Mouse (Mus musculus): ENCODE measurements at regions not wholly inside any gene's neighbourhood (a gene's known extent, or its start where the extent isn't known, plus 50 kb on each side); places are given as distances from the start of the nearest gene placed in this dataset.
A peak's percentile ranks its signal among the peaks of the same experiment; 100 is the strongest.

DNA sequence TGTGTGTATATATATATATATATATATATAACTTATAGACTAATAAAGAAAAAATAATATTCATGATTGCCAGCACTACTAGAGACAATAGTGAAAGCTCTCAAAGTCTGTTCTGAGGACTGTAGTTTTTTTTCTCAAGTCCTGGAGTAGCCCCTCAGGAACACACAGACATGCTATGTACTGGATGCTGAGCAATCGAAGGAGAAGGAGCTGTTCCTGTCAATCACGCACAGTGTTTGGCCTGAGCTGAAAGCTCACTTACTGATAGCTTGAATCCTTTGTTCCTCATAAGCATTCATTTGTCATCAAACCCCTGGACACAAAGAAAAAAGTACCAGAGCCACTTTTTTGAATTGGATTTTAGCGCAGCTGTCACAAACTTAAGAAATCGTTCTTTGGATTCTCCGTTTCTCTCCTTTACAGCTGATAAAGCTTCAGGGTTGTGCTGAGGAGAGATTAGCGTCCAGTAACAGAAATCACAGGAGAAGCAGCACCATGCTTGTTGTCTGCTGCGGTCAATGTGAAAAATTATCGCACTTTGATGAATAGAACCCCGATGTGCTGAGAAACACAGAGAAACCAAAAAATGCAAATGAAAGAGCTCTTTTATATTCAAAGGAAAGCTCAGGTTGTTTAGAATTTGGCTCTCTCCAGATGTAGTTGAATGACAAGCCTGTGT, 702.2 kb upstream of the Tyrp1 start:
- no peak for DNase-seq (ENCODE audit: low spot score in 2 of 2)

DNA sequence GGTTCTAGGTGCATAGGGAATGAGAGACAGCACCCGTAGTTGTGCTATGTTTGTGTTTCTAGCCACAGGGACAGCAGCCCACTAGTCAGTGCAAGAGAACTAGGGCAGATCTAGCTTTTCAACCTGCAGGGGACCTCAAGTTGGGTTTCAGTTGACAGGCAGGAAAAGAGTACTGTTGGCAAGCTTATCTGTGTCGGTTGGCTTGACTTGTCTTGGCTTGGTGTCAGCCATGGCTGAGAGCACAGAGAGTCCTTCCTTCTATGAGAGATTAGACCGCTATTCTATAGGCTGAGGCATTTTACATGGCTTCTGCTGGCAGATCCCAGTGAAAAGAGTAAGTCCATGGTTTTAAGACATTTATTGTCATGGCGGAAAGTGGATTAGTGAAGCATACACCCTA, 693.7 kb upstream of the Tyrp1 start:
- DNase-seq (ENCODE audit: low spot score in 2 of 2), result no peak

DNA sequence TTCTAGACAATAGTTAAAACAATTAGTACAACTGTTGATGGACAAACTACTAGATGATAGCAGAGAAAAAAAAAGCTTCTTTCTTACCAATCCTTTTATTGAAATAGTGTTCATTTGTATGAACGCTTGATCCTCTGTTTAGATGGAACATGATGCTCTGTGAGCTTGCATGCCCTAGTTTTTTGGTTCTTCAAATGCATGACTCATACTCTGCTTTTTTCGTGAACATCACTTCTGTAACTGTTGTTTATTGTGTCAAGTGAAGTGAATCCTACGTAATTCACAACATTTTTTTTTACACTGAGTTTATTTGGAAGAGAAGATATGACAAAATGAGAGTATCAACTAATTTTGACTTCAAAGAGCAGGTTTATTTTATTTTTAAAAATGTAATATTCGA, 674.1 kb upstream of the Tyrp1 start:
- DNase-seq (ENCODE audit: low spot score in 2 of 2), result no peak

DNA sequence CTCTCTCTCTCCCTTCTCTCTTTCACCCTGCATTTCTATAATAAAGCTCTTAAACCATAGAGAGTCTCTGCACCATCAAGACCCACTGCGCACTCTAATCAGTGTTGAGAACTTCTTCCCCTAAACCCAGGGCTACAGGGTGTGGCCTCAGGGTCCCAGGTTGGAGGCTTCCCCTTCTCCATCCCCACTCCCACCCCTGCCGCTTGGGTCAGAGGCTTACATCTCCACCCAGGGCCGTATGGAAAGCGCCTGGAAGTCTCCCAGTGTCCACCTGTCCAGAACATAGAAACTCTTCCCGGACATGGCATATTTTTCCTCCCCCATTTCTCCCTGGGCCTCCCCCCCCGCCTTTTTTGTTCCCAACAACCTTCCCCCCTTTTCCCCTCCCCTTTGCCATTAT, 660.7 kb upstream of the Tyrp1 start:
- DNase-seq (ENCODE audit: low spot score in 2 of 2), result no peak

DNA sequence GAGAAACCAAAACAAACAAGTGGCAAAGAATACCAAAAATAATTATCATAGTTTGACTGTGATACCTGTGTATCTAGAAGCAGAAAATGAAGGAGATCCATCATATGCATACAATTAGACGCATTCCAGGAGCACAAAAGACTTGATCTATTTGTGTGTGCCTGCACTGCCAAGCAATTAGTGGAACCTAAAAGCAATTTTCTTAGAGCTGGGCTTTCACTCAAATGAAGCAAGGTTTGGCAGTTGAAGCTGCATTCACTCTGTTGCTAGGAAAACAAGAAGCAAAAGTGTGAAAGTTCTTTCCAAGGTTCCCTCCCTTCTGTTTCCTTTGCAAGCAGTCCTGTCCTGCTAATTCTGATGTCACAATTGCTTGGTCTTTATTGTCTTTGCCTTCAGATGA, 631.7 kb upstream of the Tyrp1 start:
- DNase-seq (ENCODE audit: low spot score in 2 of 2), result no peak

DNA sequence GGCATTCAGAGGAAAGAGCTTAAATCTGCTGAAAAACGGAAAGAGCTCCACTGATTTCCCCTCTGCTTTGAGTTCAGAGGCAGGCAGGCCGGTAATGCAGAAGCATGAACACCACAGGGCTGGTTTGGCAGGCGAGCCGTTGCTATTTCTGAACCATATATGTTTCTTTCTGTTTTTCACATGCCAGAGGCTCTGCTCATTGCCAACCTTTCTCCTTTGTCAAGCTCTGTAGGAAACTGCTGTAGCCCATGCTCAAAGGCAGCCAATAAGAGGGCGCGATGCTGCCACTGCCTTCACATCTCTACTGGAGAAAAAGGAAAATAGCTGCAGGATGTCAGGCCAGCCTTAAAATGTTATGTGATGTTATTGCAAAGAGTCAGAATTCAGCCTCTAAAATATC, 630.0 kb upstream of the Tyrp1 start:
- DNase-seq (ENCODE audit: low spot score in 2 of 2), result peak; percentile 7 to 25

DNA sequence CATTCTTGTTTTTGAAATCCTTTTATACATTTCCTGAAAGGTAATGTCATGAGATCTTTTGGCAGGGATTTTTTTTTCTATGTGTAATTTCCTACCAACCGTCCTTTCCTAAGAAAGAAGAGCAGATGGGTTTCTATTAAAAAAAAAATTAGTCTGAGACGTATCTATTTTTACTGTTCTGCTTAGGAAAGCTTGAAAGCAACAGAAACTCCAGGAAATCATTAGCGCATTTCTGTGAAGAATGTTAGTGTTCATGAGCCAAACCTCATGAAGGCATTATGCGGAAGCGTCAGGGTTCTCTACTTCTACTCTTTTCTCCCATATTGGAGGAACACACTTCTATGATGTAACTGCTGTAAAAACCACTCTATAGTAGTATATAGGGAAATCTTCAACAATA, 629.5 kb upstream of the Tyrp1 start:
- DNase-seq (ENCODE audit: low spot score in 2 of 2), result no peak

Measured in frontal cortex, postnatal 25 days (tissue).